Mouse (Mus musculus) right cerebral cortex, postnatal 25 days (tissue): ENCODE data around the gene Pkp1.

ENCODE experiments used
- DNase-seq: peaks from one replicate; pipeline ENCODE4 v3.0.0; 2022

Pkp1 gene

DNA sequence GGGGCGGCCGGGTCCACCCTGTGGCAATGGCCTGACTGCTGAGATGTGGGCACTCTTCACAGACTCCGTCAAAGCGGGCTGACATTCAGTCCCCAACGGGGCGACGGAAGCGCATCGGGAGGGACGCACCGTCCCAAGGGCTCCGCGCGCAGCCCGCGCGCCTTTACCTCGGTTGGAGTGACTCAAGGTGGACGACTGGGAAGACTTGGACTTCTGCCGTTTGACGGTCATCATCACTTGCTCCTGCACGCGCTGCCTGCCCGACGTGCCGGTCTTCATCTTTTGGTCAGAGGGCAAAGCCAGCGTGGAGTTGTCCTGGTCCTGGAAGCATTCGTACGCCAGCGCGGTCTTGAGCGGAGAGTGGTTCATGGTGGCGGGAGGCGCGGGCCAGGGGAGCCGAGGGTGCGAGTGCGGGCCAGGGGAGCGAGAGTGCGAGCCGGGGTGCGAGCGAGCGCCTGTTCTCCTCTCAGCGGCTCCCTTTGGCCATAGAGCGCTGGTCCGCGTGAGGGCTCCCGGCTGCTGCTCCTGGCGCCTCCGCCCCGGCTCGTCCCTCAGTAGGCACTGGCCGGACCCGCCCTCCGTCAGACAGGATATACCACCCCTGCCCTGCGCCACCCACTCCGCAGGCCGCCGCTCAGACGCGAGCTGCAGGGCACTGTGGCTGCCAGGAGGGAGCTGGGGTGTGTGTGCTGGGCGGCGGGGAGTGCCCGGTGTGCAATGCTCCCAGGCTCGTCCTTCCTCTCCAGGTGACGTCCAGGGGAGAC is at the start of gene Pkp1:
Gene Pkp1 (minus strand): TSS at position 564 of the 764 bp plus-strand sequence.
- no peak for DNase-seq

DNA sequence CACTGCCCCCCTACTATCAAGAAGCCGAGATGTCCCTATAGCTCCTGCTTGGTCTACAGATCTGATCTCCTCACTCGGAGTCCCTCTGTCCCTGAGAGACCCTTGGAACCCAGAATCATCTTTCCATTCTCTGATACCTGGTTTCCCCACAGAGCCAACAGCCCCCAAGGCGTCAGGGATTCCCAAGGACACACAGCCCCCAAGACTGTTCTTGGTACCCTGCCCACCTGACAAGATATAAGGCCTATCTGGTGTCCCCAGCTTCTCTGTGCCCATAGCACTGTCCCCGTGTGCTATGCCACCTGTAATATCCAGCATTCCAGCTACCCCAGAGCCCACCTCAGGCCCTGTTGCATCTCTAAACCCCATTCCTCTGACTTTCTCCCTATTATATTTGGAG is 48.7 kb upstream of the Pkp1 start:
- no peak for DNase-seq

DNA sequence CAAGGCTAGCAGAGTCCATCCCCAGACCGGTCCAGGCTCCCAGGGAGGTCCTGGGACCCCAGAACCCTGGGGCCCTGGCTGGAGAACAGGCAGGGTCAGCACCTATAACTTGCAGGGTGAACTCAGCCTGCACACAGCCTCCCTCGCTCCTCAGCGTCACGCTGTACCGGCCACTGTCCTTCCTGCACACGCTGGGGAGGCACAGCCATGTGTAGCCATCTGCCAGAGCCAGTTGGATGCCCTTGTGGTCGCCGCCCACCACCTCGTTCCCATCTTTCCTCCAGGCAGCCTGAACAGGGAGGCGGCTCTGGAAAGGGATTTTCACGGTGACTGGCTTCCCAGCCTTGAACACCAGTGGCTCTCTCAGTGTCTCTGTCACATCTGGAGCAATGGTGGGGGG is 45.6 kb upstream of the Pkp1 start:
- DNase-seq: no peak

DNA sequence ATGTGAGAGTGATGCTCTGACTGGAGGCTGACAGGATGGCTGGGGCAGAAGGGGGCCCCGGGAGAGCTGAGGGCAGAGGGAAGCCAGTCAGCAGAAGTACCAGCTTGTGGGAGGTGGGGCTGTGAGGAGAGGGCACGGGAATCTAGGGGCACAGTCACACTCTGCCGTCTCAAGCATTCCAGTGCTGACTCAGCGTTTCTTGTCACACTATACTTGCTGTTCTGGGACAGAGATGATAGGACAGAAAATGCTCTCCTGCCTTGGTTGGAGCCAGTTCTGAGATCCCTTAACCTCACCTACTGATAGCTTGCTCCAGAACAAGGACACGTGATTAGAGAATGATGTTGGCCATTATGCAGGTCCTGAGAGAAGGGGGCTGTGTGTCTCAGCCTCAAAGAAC is 44.2 kb upstream of the Pkp1 start:
- no peak for DNase-seq

DNA sequence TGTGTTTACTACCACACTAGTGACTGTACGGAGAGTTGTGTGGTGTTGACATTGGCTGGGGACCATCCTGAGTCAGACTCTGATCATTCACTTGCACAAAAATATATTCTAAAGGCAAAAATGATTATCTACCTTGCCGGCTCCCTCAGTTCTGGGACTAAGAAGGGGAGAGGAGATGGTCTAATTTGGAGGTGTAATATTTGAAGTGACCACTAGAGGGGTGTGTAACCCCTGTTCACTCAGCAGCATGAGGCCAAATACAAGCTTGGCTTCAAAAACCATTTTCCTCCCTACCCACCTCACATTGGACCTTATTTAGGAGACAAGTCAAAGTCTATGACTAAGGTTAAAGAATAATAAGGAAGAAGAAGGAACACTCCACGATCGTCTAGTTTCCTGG is 39.5 kb upstream of the Pkp1 start:
- no peak for DNase-seq

DNA sequence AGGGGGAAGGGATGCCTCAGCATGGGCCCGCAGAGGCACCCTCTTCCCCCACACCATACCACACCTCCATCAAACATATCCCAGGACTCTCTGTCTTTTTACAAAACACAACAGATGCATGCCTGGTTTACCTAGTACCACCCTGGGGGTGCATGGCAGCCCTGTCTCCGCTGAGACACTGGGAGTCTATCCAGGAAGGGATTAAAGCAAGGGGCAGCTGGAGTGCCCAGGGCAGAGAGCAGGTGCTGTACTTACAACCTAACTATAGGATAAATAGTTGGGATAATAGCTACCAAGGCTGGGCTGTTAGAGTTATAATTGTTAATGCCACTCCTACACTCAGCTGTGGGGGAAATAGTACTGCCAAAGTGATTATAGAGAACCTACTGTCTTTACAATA is 29.9 kb upstream of the Pkp1 start:
- DNase-seq: no peak

DNA sequence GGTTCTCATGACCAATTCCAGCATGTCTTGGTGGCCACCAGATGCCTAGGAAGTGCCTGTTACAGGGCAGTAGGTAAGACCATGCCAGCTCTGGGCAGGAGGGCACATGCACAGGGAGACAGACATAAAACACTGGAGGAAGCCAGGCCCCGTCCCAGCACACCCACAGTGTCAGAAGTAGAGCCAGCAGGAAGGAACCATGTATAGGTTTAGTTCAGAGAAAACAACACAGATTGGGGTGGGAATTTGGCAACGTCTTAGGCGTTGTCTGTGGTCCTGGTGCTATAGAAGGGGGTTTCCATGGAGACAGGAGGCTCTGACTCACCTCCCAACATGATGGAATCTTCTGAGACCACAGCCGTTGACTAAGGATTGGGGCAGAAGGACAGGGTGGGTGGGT is 27.2 kb upstream of the Pkp1 start:
- DNase-seq: peak; percentile 28

DNA sequence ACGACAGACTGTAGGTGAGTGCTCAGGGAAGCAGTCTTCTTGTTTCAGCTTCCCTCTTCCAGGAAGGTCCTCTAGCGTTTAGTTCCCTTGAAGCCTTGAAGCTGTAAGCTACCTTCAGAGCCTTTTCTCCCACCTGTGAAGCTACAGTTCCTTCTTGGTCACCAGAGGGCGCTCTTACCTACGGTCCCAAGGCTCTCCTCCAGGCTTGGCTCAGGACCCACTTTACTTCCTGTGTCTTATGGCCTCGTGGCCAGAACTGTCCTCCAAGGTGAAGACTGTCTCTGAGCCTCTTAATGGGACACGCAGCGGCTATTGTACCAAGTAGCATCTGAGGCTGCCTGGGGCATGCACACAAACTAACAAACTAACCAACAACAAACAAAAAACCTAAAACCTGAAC is 26.7 kb upstream of the Pkp1 start:
- DNase-seq: peak; percentile 39

DNA sequence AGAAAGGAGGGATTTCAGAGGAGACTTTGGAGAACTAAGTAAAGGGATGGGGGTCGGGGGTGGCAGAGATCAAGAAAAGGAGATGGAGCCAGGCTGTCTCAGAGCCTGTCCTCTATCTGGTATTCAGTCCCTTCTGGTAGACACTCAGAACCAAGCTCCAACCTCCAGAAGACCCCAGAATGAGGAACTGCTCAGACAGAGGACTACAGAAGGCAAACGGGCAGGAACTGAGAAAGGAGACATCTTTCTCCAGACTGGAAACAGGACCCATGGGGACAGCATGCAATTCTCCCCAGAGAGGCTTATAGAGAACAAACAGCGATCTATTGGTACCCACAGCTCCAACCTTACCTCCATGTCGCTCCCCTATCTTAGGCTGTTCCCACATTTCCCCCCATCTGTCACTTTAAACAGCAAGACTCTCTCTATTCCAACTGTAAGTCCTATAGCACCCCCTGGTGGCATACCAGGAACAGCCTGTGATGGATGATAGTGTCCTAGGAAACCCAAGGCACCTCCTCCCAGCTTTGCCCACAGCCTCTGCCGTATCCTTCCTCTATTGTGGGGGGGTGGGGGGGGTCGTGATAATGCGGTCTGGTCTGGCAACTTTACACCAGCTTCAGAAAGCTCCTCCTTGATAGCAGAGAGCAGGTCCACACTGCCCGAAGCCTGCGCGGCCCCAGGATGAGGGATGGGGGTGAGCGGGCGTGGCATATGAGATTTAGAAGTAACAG is 25.7 kb upstream of the Pkp1 start:
- peak; percentile 79 for DNase-seq

DNA sequence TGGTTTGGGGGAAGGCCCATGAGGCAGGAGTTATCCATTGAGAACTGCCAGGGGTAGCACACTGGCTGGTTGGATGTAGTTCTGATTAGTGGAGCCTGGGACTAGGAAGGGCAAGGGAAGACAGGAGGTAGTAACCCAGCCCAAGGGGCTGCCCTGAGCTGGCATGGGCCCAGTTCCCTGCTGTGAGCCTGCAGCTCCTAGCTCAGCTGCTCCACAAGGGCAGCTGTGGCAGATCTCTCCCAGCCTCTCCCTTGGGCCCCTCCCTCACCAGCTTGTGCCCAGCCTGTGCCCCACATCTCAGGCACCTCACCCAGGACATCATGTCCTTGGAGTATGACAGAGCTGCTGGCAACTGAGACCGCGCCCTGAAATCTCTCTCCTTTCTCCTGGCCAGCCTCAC is 24.7 kb upstream of the Pkp1 start:
- no peak for DNase-seq

DNA sequence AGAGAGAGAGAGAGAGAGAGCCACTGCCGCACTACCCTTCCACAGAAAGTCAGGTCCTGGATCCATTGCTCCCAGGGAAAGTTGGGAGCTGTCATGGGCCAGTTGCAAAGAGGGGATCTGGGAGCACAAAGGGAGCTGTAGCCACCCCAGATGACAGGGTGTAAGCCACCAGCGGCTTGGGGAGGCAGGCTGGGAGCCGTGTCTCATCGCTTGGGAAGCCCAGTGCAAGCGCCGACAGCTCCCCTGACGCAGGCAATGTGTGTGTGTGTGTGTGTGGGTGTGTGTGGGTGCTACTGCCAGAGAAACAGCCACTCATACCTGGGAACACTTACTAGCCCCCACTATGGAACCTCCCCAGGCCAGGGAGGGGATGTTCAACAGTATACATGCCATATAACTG is 23.1 kb upstream of the Pkp1 start:
- DNase-seq: no peak

DNA sequence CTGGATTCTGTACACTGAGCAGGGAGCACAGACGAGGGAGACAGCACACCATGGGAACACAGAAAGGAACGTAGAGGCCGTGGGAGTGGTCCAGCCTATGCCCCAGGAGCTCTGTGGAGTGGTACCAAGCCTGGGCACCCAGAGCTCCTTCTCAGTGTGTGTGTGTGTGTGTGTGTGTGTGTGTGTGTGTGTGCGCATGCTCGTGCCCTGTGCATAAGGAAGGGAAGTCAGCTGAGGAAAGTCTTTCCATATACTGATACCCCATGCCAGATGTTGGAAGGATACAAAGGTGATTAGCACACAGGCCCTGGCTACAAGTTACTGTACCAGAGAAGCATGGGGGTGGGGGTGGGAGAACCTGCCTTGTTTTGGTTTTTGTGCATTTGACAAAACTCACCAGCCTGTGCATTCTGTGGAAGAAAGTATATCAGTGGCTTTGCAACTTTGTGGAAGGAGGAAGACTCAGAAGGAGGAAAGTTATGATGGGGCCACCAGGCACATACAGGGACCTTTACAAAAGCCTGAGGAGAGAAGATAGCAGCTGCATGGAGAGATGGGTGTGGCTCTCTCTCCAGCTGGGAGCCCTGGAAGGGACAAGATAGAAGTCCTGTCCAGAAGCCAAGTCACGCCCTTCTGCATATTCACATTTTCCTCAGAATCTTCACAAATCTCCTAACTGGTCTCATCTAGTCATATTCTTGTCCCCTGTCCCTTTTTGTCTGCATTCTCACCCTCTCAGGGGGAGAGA is 22.4 kb upstream of the Pkp1 start:
- DNase-seq: no peak

DNA sequence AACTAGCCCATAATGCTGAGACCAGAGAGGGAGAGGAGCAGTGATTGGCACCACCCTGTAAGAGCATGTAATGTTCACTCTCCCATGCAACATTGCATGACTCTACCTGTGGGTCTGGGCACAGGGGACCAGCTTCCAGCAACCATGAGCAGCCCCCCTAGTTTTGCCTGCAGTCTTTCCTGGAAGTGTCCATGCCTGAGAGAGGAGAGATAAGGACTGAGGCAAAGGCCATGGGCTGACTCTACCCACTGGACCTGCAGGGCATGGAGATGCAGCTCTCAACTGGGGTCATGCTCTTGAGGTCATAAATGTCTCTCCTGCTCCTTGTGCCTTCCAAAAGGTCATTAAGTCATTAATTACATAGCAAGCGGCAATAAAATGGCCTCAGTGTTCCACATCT is 17.1 kb upstream of the Pkp1 start:
- no peak for DNase-seq

DNA sequence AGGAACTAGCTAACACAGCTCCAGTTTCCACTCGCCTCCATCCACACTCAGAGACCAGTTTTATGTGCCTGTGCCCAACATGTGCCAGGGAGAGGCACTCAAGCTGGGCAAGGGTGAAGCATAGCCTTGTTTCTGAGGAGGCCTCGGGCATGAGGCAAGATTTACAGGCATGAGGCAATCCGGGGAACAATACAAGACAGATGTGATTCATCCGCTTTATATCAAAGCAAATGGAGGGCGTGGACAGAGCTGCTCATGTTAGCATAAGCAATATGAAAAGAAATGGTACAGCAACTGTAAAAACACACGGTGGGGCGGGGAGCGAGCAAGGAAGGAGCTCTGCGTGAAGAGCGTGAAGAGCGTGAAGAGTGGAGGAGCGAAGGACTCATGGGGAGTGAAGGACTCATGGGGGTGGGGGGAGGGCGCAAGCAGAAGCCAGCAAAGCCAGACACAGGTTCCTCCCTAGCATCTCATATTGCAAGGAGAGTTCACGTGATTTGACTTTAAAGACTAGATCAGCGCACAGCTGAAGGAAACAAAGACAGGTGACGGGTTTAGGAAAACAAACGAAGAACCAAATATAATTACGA is 14.8 kb upstream of the Pkp1 start:
- no peak for DNase-seq

DNA sequence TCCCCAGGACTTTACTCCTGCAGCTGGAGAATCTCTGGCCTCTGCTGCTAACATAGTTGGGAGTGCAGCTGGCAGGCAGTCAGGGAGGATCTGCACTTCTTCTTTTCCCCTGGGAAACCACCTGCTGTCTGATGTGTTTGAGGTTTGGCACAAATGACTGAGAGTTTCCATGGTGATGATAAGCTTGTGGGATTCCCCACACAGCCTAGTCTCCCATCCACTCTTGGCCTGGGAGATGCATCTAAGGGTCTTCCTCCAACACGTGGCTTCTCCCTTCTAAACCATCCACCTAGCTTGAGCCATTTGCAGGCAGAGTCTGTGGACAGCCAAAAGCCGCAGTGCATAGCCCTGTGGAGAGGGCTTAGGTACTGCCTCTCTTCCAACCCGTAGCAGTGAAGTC is 10.9 kb upstream of the Pkp1 start:
- DNase-seq: peak; percentile 41

DNA sequence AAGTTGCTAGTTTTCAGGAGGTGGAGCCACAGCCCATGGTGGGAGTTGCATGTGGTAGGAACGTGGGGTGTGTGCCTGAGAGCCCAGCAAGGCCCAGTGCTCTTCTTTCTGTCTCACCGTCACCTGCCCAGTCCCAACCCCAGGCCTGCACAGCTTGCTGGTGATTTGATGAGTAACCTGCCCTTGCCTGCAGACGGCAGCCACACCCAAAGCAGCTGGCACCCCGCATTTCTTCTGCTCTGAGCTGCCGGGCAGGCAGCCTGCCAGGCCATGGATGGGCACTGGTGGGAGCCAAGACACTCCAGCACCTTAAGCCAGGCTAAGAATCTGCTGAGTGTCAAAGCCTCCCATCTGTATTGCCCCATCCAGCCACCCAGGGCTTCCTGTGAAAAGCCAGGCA is 6.8 kb upstream of the Pkp1 start:
- no peak for DNase-seq

DNA sequence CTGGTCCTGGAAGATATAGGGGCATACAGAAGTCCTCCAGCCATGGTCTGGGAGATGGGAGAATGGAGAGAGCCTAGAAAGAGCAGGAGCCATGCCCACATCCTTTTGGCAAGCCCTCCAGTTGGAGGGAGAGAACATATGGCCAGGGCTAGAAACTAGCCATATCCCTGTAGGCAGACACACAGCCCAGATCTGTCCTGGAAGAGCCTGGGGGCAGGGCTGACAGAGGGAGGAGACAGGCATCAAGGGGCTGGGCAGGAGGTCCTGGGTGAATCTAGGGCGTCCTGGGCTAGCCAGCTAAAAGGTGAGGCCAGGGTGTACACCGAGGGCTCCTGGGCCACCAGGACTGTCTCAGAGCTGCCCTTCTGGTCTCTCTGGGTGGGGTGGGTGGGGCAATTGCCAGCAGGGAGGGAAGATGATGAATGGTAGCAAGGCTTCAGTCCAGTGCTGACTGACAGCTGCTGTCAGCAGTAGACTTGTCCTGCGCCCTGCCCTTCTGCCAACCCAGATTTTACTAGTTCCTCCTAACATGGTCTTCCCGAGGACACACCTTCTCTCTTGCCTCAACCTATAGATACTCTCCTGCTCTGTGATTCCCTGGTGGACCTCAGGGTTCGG is 5.5 kb upstream of the Pkp1 start:
- no peak for DNase-seq

DNA sequence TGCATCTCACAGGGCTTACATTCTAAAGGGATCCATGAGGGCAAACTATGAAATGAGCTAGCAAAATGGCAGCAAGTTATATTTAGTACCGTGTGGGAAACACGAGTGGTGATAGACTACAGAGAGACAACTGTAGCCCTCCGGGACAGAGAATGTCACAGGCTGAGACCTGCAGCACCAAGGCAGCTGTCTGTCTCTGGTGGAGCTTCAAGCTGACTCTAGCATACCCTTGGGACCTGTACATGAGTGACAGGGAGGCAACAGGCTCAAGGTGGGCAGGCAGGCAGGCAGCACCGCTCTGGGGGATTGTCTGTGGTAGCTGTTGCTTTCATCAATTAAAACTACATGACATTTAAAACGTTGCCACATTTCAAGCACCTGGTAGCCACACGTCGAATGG is 4.2 kb upstream of the Pkp1 start:
- DNase-seq: no peak

DNA sequence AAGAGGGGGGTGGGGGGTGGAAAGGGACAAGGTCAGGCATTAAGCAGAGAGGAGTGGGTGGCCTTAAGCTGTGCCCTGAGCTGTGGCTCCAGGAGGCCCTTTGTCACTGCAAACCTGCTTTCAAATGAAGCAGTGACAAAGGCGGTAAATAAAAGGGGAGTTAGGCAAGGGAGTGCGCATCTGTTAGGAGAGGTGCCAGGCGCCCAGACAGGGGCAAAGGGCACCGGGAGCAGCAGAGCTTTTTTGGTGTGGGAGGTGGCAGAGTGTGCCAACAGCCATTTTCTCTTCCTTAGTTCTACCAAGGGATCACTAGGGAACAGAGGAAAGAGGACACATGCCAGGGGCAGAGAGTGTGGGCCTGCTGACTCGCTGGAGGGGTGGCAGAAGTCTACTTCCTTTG is 1.8 kb downstream of the Pkp1 start:
- DNase-seq: no peak

DNA sequence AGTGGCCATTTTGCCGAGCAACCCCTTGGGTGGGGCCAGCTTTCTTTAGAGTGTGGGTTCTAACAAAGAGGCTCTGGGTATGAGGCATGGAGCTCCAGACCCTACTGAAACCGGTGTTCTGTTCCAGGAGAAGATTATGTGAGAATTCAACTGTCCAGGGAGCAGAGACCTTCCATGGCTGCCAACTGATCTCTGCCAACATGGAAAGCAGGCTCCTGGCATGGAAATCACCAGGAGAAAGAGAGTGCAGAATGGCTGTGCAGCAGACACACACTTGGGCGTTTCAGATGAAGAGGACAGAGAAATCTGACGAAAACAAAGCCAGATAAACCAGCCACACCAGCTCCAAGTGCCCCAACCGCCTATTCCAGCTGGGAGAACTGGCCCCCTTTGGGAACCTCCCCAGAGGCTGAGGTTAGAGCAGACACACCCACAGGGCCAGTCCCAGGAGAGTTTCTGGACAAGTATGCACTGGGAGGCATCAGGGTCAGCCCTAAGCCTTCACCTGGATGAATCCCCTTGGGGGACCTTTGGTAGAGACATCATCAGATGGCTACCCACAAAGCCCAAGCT is 2.4 kb downstream of the Pkp1 start:
- no peak for DNase-seq

DNA sequence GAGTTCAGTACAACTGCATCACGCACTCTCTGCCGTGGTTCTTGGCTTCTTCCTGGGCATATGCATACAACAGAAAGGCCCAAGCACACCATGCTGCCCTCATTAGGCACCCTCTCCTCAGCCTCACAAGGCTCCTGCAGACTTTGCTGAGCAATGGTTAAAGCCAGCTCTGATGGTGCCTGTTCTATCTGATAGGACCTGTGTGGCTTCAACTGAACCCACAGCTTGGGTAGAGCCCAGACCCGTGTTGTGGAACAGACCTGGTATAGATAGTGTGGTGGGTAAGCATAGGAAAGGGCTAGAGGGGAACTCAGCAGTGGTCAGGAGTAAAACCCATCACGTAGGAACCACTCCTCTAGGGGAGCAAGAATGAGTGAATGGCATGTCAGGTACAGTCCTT is 5.3 kb downstream of the Pkp1 start:
- no peak for DNase-seq

DNA sequence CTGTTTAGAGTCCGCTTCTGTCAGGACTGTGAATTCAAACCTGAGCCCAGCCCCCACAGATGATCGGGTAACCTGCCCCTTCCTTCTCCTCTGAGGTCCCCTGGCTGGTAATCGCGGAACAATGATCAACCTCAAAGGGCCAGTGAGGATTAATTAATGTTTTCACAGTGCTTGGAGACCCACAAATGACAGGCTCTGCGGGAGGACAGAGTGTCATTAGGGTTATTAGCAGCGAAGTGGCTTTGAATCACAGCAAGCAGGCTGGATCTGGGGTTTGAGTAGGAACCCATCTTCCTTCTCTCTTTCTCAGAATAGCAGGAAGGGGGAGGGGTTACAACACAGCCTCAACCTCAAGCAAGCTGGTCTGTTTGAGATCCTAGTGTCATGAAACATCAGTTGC is 9.6 kb downstream of the Pkp1 start:
- DNase-seq: no peak

DNA sequence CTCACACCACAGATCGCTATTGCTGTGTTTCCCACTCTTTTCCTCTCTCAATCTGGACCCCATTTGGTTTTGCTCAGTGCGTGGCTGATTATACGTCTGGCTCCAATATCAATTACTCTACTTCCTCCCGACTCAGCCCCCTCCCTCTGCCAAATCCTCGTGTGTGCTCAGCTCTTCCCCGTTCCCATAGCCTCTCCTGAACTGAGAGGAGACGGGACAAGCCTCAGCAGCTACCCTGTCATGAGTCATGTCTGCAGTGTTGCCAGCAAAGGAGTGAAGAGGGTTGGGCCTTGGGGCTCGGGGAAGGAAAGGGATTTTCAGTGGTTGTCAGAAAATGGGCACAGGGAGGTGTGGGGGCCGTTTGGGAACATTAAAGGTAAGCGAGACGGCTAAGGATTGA is 12.3 kb downstream of the Pkp1 start:
- peak; percentile 28 for DNase-seq
